Mouse (Mus musculus) right cerebral cortex, postnatal 36 days (tissue): ENCODE data around the gene St7l.

Source experiments
- DNase-seq, 2 experiments: peaks; one replicate each; pipeline ENCODE4 v3.0.0; 2022; ENCODE audit warnings: low spot score in 2 of 2, mixed read lengths in 1 of 2

Gene St7l

GRCm38 (mm10) chr3:104901154-104901553 lies 37.3 kb downstream of the St7l start:
- no peak for DNase-seq

- DNase-seq, result peak in 1 of 2 experiments; percentile 20
These were observed 41.6 kb downstream of the St7l start for GRCm38 (mm10) chr3:104905389-104905788.

- peak in 1 of 2 experiments; percentile 47 for DNase-seq
These were observed 42.2 kb downstream of the St7l start for GRCm38 (mm10) chr3:104906007-104906406.

- no peak for DNase-seq
These were observed 45.4 kb downstream of the St7l start for GRCm38 (mm10) chr3:104909195-104909594.

GRCm38 (mm10) chr3:104914986-104915385 lies 51.2 kb downstream of the St7l start:
- DNase-seq, result no peak

GRCm38 (mm10) chr3:104929385-104929784 lies 65.6 kb downstream of the St7l start:
- DNase-seq, result no peak

- no peak for DNase-seq
These were observed 74.0 kb downstream of the St7l start for GRCm38 (mm10) chr3:104937728-104938305.

- no peak for DNase-seq
These were observed 74.5 kb downstream of the St7l start for GRCm38 (mm10) chr3:104938327-104938726.

- no peak for DNase-seq
These were observed 76.9 kb downstream of the St7l start for GRCm38 (mm10) chr3:104940691-104941090.

- DNase-seq, result no peak
These were observed 78.9 kb downstream of the St7l start for GRCm38 (mm10) chr3:104942682-104943081.

- no peak for DNase-seq
These were observed 79.5 kb downstream of the St7l start for GRCm38 (mm10) chr3:104943333-104943732.

- no peak for DNase-seq
These were observed 81.1 kb downstream of the St7l start for GRCm38 (mm10) chr3:104944894-104945293.

- DNase-seq, result no peak
These were observed 87.1 kb downstream of the St7l start for GRCm38 (mm10) chr3:104950926-104951325.

- DNase-seq, result no peak
These were observed 89.3 kb downstream of the St7l start for GRCm38 (mm10) chr3:104952891-104953670.

GRCm38 (mm10) chr3:104954137-104954536 lies 90.3 kb downstream of the St7l start:
- no peak for DNase-seq

GRCm38 (mm10) chr3:104954551-104954950 lies 90.7 kb downstream of the St7l start:
- DNase-seq, result no peak

GRCm38 (mm10) chr3:104956131-104956581 lies 92.4 kb downstream of the St7l start:
- no peak for DNase-seq

- DNase-seq, result no peak
These were observed 96.5 kb downstream of the St7l start for GRCm38 (mm10) chr3:104960026-104961000.

- DNase-seq, result no peak
These were observed 97.6 kb downstream of the St7l start, which contains the start of gene Wnt2b for GRCm38 (mm10) chr3:104961066-104962059. Gene Wnt2b, minus strand, starts transcription at chr3:104961921.

- DNase-seq, result no peak
These were observed 98.4 kb downstream of the St7l start for GRCm38 (mm10) chr3:104962141-104962611.

- DNase-seq, result no peak
These were observed 99.1 kb downstream of the St7l start for GRCm38 (mm10) chr3:104962866-104963265.
